Mouse (Mus musculus) fat pad, adult 2 months (tissue): Measurements from ENCODE around the gene Aqp5.

Source experiments
- DNase-seq: peaks from one replicate; pipeline ENCODE4 v3.0.0-alpha.2; 2011; ENCODE audit warnings: low read depth, low spot score; ENCODE audit errors: extremely low read depth

Gene Aqp5

DNA sequence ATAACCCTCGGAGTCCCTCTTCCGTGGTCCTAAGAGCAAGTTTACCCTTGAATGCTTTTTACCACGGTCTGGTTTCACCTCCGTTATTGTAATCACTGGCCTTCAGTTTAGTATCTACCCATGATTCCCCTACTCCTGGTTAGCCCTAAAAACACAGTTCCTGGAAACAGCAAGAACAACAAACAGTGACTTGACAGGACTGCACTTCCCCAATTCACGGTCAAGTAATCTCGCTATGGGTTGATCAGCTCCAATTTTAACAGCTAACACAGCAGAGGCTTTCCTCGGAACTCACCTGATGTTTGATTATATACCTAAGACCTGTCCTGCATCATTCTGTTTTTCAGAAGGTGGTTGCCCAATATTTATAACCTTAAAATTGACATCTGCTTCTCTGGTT is 44.1 kb downstream of the Aqp5 start:
- no peak for DNase-seq

DNA sequence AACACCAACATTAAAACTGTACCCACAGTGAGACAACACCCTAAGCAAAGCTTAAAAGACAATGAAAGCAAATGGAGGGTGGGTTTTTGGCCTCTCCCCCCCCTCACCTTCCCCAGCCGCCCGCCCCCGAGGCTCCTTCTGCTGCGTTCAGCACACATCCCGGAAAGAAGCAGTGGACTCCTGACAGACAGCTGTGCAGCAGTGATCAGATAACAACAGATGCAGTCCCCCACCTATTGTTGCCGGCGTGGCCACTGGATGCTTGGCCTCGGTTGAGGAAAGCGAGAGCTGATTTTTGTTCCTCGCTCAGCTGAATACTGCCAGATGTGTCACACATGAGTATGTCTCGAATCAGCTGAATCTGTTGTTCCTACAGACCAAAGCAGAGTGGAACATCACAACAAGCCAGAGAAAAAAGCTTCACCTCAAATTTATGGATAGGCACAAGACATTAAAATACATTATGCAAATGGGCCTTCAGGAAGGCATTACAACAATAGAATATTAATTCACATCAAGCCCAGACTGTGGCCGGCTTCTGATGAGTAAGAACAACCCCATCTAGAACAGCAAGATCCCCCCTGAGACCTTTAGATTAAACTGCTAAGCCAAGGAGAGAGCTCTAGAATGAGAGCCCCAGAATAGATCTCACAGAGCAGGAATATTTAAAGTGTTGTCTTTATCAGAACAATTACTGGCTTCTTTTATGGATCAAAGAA is 47.0 kb downstream of the Aqp5 start:
- DNase-seq: no peak

DNA sequence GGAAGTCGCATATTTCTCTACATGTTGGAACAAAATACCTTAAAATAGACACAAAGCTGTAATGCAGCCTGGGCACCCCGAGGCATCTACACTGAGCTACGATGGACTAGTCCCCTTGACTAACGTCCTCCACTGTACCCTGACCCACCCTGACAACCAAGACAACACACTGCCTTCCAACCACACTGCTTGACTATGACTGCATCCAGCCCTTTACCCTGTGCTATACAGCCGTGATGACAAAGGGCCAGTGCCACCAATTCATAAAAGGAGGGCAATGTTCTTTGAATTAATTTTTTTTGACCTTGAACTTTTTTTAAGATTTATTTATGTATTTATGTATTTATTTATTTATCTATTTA is 47.5 kb downstream of the Aqp5 start:
- DNase-seq: no peak

DNA sequence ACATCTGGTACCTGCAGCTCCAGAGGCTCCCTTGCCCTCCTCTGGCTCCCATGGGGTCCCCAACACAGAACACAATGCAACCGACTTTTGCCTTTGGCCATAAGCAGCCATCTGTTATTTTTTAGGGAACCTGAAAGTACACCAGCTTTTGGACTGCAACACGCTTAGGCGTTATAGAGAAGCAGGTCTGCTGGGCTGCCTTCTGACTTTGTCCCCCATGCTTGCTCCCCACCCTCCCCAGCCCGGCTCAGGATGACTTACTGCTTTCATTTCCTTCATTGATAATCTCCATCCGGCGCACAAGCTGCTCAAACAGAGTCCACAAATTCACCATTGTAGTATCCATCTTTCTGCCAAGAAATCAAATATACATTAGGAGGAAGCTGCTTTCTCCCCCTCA is 52.0 kb downstream of the Aqp5 start:
- no peak for DNase-seq

DNA sequence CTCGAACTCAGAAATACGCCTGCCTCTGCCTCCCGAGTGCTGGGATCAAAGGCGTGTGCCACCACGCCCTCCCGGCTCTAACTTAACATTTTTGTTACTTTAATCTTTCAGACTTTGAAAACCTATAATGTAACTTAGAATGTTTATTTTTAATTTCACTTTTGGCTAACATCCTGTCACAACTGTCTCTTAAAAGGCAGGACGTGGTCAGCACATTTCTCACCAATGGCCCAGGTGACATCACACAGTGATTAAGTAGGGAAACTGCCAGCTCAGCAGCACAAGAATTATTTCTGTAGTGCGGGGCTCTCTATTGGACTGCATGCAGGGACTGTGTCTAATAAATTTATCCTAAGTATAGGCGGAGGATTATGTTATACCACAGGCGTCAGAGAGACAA is 53.2 kb downstream of the Aqp5 start:
- no peak for DNase-seq
